Mouse (Mus musculus): ENCODE measurements around the gene Sh3bp2.

DNA sequence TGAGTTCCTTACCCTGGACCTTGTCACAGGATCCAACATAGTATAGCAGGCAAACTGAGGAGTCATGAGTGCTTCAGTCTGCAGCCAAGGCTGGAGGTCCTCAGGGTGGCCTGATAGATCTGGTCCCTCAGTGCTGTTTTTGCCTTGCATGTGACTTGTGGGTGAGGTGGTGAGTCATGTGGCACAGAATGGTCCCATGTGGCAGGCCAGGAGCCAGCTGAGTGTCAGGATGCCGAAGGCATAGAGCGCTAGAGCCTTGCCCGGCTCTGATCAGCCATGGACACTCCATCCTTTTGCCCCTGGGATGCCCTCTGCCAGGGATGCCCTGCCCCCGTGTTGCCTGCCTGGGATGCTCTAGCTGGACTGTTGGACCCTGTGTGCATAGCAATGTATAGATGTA is 26.2 kb downstream of the Sh3bp2 start:
- TF ChIP-seq CTCF (conservative IDR thresholded peaks at IDR 0.05; ENCODE audit: insufficient read depth, insufficient read length, low read depth, low read length) (no peak), POLR2A (IDR thresholded peaks at IDR 0.05; ENCODE audit: low read depth, low read length) (no peak)
